Mouse (Mus musculus): ENCODE results near the gene Nfe2l1. TPM values are rescaled to one million over a fixed set of nuclear protein-coding genes. Genes with fewer than 3 reads are reported as not detected.
"Not testable (repeated sequence)": the region's sequence is repeated elsewhere in the genome, so short reads cannot be mapped to it uniquely, and the experiment has no call there.

Gene Nfe2l1
- polyA plus RNA-seq, 1 experiment from 2014 or later, result 62.5 TPM

GRCm38 (mm10) chr11:96863206-96863995 lies 33.6 kb upstream of the Nfe2l1 start:
- ATAC-seq (ENCODE audit: borderline replicate concordance, extremely low read depth, low FRiP score, low TSS enrichment), result no peak
- H3K27me3 ChIP-seq, result peaks cover 5% of the 10 kb centered on the region; the same call in 1 of the 2 replicates
- H3K9me3 ChIP-seq, result no peaks in the 10 kb centered on the region
- 23% methylated on average over 26 of the region's 26 CpGs for WGBS
- no peak overlapping the region for H3K9ac ChIP-seq
- no peak overlapping the region for H3K27ac ChIP-seq
- H3K4me3 ChIP-seq, result no peak overlapping the region
- peaks cover 35% of the 10 kb centered on the region for H3K4me1 ChIP-seq
- H3K36me3 ChIP-seq, result no peaks in the 10 kb centered on the region
- H3K4me2 ChIP-seq, result peak overlapping the region; percentile 6; the same call in 1 of the 2 replicates

GRCm38 (mm10) chr11:96862534-96862933 lies 32.8 kb upstream of the Nfe2l1 start:
- H3K4me1 ChIP-seq, result peaks cover 35% of the 10 kb centered on the region
- 0 out of 2 replicates have a peak overlapping the region, but pooled peaks have one; percentile 45 for H3K4me3 ChIP-seq
- ATAC-seq (ENCODE audit: borderline replicate concordance, extremely low read depth, low FRiP score, low TSS enrichment), result no peak
- no peak overlapping the region for H3K27ac ChIP-seq
- no peaks in the 10 kb centered on the region for H3K36me3 ChIP-seq
- H3K9me3 ChIP-seq, result no peaks in the 10 kb centered on the region
- H3K9ac ChIP-seq, result no peak overlapping the region
- 72% methylated on average over 12 of the region's 12 CpGs for WGBS
- H3K27me3 ChIP-seq, result peaks cover 5% of the 10 kb centered on the region; the same call in 1 of the 2 replicates
- peak overlapping the region; percentile 82 for H3K4me2 ChIP-seq

GRCm38 (mm10) chr11:96861878-96862289 lies 32.1 kb upstream of the Nfe2l1 start:
- WGBS, result under 1% methylated on average over 31 of the region's 31 CpGs
- H3K4me2 ChIP-seq, result peak overlapping the region; percentile 82
- H3K9ac ChIP-seq, result peak overlapping the region; percentile 25; the same call in 1 of the 2 replicates
- no peaks in the 10 kb centered on the region for H3K9me3 ChIP-seq
- H3K27me3 ChIP-seq, result peaks cover 5% of the 10 kb centered on the region; the same call in 1 of the 2 replicates
- H3K4me1 ChIP-seq, result peaks cover 31% of the 10 kb centered on the region
- H3K27ac ChIP-seq, result no peak overlapping the region
- H3K36me3 ChIP-seq, result no peaks in the 10 kb centered on the region
- peak overlapping the region; percentile 45 for H3K4me3 ChIP-seq
- peak; percentile 85 for ATAC-seq (ENCODE audit: borderline replicate concordance, extremely low read depth, low FRiP score, low TSS enrichment)

GRCm38 (mm10) chr11:96861446-96861845 lies 31.7 kb upstream of the Nfe2l1 start:
- WGBS, result under 1% methylated on average over 20 of the region's 20 CpGs

GRCm38 (mm10) chr11:96860564-96860963 lies 30.8 kb upstream of the Nfe2l1 start:
- peak overlapping the region; percentile 82; the same call in 1 of the 2 replicates for H3K4me2 ChIP-seq
- H3K27ac ChIP-seq, result peak overlapping the region; percentile 34
- peak; percentile 55; the same call in 1 of the 2 replicates for ATAC-seq (ENCODE audit: borderline replicate concordance, extremely low read depth, low FRiP score, low TSS enrichment)
- no peaks in the 10 kb centered on the region for H3K36me3 ChIP-seq
- H3K27me3 ChIP-seq, result peaks cover 5% of the 10 kb centered on the region; the same call in 1 of the 2 replicates
- 10% methylated on average over 8 of the region's 8 CpGs for WGBS
- no peaks in the 10 kb centered on the region for H3K9me3 ChIP-seq
- peaks cover 31% of the 10 kb centered on the region for H3K4me1 ChIP-seq
- no peak overlapping the region for H3K9ac ChIP-seq
- no peak overlapping the region for H3K4me3 ChIP-seq

More at GRCm38 (mm10) chr11:96861446-96861845, 31.7 kb upstream of the Nfe2l1 start:
- Histone ChIP-seq H3K4me1 (peaks cover 31% of the 10 kb centered on the region), H3K27me3 (peaks cover 5% of the 10 kb centered on the region; the same call in 1 of the 2 replicates), H3K36me3 (no peaks in the 10 kb centered on the region), H3K4me3 (peak overlapping the region; percentile 45), H3K9me3 (no peaks in the 10 kb centered on the region), H3K9ac (peak overlapping the region; percentile 25; the same call in 1 of the 2 replicates), H3K4me2 (peak overlapping the region; percentile 82), H3K27ac (peak overlapping the region; percentile 34; the same call in 1 of the 2 replicates)
- ATAC-seq (ENCODE audit: borderline replicate concordance, extremely low read depth, low FRiP score, low TSS enrichment), result peak; percentile 45

GRCm38 (mm10) chr11:96859635-96860034 lies 29.9 kb upstream of the Nfe2l1 start:
- Histone ChIP-seq H3K9me3 (no peaks in the 10 kb centered on the region), H3K27ac (no peak overlapping the region), H3K36me3 (no peaks in the 10 kb centered on the region), H3K4me2 (no peak overlapping the region), H3K4me1 (peaks cover 31% of the 10 kb centered on the region), H3K27me3 (peaks cover 5% of the 10 kb centered on the region; the same call in 1 of the 2 replicates), H3K4me3 (no peak overlapping the region), H3K9ac (no peak overlapping the region)
- 82% methylated on average over 4 of the region's 4 CpGs for WGBS
- no peak for ATAC-seq (ENCODE audit: borderline replicate concordance, extremely low read depth, low FRiP score, low TSS enrichment)

GRCm38 (mm10) chr11:96857446-96857845 lies 27.7 kb upstream of the Nfe2l1 start:
- Histone ChIP-seq H3K4me1 (peaks cover 18% of the 10 kb centered on the region), H3K36me3 (no peaks in the 10 kb centered on the region), H3K4me3 (no peak overlapping the region), H3K4me2 (no peak overlapping the region), H3K27ac (no peak overlapping the region), H3K9ac (no peak overlapping the region), H3K9me3 (no peaks in the 10 kb centered on the region), H3K27me3 (no peaks in the 10 kb centered on the region)
- no peak for ATAC-seq (ENCODE audit: borderline replicate concordance, extremely low read depth, low FRiP score, low TSS enrichment)
- 70% methylated on average over 5 of the region's 5 CpGs for WGBS

GRCm38 (mm10) chr11:96849681-96850467 lies 20.1 kb upstream of the Nfe2l1 start, which contains the start of gene Copz2:
Gene Copz2, plus strand, starts transcription at chr11:96849870.
- H3K27ac ChIP-seq, result peak within 1 kb of the TSS; percentile 41

GRCm38 (mm10) chr11:96849145-96849544 lies 19.4 kb upstream of the Nfe2l1 start:
- Histone ChIP-seq H3K9ac (peak overlapping the region; percentile 58; the same call in 1 of the 2 replicates), H3K4me2 (peak overlapping the region; percentile 90), H3K4me3 (peak overlapping the region; percentile 61)
- H3K4me1 ChIP-seq; H3K27ac ChIP-seq; ATAC-seq (ENCODE audit: borderline replicate concordance, extremely low read depth, low FRiP score, low TSS enrichment); H3K27me3 ChIP-seq; H3K9me3 ChIP-seq; H3K36me3 ChIP-seq: not testable (repeated sequence)
- WGBS, result 63% methylated on average over 5 of the region's 5 CpGs

More at GRCm38 (mm10) chr11:96849681-96850467, 20.1 kb upstream of the Nfe2l1 start, which contains the start of gene Copz2:
- Histone ChIP-seq H3K4me2 (peak within 1 kb of the TSS; percentile 90), H3K9me3 (no peaks in the 10 kb centered on the region), H3K4me3 (peak within 1 kb of the TSS; percentile 61), H3K27me3 (no peaks in the 10 kb centered on the region), H3K9ac (peak within 1 kb of the TSS; percentile 58), H3K4me1 (peaks cover 7% of the 10 kb centered on the region; the same call in 1 of the 2 replicates), H3K36me3 (no peaks in the 10 kb centered on the region)
- peak; percentile 94 for ATAC-seq (ENCODE audit: borderline replicate concordance, extremely low read depth, low FRiP score, low TSS enrichment)
- WGBS, result under 1% methylated on average over 56 of the region's 60 CpGs

- Histone ChIP-seq H3K27ac (no peak overlapping the region), H3K4me1 (peaks cover 7% of the 10 kb centered on the region; the same call in 1 of the 2 replicates), H3K27me3 (no peaks in the 10 kb centered on the region), H3K9me3 (no peaks in the 10 kb centered on the region), H3K4me3 (no peak overlapping the region), H3K9ac (no peak overlapping the region), H3K36me3 (no peaks in the 10 kb centered on the region), H3K4me2 (no peak overlapping the region)
- 67% methylated on average over 9 of the region's 9 CpGs for WGBS
- no peak for ATAC-seq (ENCODE audit: borderline replicate concordance, extremely low read depth, low FRiP score, low TSS enrichment)
These were observed 18.9 kb upstream of the Nfe2l1 start for GRCm38 (mm10) chr11:96848694-96849093.

GRCm38 (mm10) chr11:96847240-96847639 lies 17.5 kb upstream of the Nfe2l1 start:
- Histone ChIP-seq H3K4me3 (no peak overlapping the region), H3K9me3 (no peaks in the 10 kb centered on the region), H3K27ac (no peak overlapping the region), H3K9ac (no peak overlapping the region), H3K27me3 (no peaks in the 10 kb centered on the region), H3K4me2 (no peak overlapping the region), H3K4me1 (peaks cover 7% of the 10 kb centered on the region; the same call in 1 of the 2 replicates), H3K36me3 (no peaks in the 10 kb centered on the region)
- ATAC-seq (ENCODE audit: borderline replicate concordance, extremely low read depth, low FRiP score, low TSS enrichment), result no peak
- 43% methylated on average over 3 of the region's 3 CpGs for WGBS
